Mouse (Mus musculus): Measurements from ENCODE around the gene Efemp2.
"Not testable (repeated sequence)": the region's sequence is repeated elsewhere in the genome, so short reads cannot be mapped to it uniquely, and the experiment has no call there.

Efemp2 gene

DNA sequence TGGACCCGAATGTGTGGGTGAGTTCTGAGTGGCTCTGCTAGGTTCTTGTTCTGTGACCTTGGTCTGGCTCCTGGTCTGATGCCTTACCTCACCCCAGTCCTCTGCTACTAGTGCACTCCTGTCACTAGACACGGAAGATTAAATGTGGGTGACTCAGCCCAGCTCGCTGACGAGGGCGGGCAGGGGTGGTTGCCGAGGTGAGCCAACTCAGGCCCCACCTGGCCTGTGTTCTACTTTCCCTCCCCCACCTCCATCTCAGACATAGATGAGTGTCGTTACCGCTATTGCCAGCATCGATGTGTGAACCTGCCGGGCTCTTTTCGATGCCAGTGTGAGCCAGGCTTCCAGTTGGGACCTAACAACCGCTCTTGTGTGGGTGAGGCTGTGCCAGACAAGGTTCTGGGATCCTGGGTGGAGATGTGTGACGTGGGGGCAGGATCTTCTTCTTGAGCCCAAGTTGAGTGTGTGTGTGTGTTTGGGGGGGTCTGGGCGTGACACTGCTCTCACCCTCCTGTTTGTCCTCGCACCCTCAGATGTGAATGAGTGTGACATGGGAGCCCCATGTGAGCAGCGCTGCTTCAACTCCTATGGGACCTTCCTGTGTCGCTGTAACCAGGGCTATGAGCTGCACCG lies 4.0 kb downstream of the Efemp2 start:
- DNase-seq (ENCODE audit: low read depth) = no peak

DNA sequence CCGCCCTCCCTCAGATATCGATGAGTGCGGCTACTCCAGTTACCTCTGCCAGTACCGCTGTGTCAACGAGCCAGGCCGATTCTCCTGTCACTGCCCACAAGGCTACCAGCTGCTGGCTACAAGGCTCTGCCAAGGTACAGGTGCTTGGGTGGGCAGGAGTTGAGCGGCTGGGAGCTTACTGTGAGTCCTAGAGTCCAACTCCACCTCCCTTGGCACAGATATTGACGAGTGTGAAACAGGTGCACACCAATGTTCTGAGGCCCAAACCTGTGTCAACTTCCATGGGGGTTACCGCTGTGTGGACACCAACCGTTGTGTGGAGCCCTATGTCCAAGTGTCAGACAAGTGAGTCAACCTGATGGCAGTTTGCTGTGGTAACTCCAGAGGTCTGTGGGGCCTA lies 6.3 kb downstream of the Efemp2 start:
- no peak for DNase-seq (ENCODE audit: low read depth)

DNA sequence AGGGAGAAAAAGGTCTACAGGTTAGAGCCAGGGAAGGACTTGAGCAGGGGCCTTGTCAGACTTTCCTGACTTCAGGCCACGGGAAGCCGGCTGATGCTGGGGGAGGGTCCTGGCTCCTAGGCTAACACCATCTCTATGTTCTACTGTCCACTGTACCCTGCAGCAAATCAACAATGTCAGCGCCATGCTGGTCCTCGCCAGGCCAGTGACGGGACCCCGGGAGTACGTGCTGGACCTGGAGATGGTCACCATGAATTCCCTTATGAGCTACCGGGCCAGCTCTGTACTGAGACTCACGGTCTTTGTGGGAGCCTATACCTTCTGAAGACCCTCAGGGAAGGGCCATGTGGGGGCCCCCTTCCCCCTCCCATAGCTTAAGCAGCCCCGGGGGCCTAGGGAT lies 7.6 kb downstream of the Efemp2 start:
- no peak for DNase-seq (ENCODE audit: low read depth)

DNA sequence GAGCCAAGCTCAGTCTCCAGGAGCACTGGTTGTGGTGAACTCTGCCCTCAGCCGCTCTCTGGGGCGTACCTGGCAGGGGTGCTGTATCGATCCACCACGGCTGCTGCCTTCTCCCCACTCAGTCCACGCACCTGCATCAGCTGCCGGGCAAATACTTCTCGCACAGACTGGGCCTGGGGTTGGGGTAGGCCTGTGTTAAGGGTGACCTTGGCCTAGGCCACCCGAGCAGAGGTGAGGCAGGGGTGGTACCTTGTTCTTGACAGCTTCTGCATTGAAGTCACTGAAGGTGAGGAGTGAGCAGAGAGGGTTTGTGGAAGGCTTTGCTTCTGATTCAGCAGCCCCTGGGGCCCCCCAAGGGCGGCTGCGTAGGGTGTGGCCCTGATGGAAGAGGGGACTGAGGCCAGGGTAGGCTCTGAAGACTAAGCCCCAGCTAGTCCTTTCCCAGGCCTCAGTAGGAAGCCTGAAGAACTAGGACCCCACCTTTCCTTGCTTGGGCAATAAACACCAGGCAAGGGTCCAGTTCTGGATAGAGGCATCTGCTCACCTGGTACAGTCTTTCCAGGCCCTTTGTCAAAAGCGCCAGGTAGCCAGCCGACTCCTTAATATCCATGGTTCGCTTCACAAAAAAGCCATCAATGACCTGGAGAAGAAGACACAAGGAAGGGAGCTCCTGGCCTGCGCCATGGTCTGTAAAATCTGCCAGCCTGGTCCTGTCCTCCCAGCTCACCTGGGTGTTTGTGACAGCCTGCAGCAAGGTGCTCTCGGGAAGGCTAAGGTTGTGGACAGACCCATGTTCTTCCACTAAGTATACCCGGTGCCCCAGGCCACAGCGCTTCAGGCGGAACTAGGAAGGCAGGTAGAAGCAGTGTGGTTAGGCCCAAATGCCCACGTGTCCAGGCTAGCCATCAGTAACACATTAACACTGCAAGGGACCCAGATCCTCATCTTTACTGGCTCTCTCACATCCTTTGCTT lies 9.9 kb downstream of the Efemp2 start:
- no peak for DNase-seq (ENCODE audit: low read depth)

DNA sequence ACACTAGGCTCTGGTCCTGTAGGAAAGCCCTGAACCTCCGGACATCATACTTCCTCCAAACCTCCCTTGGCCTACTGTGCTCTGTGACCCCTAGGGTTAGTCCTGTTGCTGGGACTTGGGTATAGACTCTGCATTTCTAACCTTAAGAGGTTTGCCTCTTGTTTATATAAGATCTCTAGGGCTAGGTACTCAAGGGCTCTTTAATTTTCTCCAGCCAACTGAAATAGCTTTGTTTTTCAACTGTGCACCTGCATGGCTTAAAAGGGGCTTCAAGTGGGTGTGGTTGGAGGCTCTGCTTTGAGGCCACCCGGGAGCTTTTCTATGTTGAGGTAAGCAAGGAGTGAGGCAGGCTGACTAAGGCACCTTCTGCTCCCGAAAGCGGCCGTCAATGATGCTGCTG lies 10.7 kb downstream of the Efemp2 start:
- no peak for DNase-seq (ENCODE audit: low read depth)

DNA sequence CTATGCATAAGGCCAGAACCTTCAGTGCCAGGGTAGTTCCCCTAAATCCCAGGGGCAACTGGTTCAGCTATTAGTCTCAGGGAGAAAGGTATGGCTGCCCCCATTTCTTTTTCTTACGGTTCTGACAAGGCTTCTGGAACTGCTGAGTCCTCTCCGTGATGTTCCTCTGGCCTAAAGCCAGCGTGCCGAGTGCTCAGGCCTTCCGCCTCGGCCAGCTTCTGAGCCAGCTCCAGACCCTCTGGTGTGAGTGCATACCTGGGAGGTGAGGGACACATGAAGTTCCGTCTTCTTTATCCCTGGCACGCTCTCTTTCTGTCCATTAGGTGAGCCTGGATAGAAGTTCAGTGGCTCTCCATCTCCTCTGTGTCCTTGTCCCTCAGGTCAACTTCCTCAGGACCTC lies 11.6 kb downstream of the Efemp2 start:
- no peak for DNase-seq (ENCODE audit: low read depth)

DNA sequence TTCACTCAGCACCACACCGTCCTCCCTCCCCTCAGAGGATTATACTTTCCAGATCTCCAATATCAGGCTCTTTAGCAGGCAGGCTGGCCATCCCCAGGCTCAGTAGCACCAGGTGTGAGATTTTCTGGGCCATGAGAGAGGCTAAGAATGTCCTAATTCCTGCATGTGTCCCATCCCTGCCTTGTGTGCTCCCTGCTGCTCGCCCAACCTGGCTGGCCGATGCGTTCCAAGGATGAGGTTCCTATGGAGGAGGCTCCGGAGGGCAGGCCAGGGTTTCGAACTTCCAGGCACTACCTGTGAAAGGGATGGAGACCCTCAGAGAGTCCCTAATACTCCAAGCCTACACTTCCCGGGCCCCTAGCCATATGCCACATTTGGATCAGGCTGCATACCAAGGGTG lies 12.1 kb downstream of the Efemp2 start:
- DNase-seq (ENCODE audit: low read depth) = no peak

DNA sequence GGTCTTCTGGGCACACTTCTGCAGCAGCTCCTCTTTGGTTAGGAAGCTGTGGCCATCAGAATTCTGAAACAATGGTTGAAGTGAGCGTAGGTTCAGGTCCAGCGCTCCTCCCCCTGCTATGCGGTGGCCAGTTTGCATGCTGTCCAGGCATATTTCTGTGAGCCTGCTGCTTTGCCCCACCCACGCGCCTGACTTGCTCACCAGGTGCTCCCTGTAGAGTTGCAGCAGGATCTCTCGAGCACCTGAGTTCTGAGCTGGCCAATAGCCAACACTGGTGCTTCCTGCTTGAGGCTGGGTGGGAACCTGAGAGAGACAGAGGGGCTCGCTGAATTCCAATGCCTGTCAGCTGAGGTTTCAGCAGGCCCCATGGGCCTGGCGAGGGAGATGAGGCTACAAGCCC lies 12.5 kb downstream of the Efemp2 start:
- DNase-seq (ENCODE audit: low read depth) = no peak

DNA sequence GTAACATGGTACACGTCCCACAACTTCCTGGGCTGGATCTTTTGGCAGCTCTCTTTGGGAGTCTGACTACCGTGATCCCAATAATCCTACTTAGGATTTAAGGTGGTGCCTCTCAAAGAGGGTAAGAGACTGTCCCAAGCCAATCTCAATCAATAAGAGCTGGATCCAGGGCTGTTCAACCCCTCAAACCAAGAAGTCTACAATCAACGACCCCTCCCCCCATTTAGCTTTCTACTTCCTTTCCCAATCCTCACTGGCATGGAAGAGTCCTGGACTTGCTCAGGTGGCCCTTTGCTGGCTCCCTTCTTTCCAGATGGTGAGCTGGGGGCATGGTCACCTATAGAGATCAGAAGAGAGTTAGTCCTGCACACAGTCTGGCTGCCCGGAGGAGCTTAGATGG lies 13.0 kb downstream of the Efemp2 start:
- no peak for DNase-seq (ENCODE audit: low read depth)

DNA sequence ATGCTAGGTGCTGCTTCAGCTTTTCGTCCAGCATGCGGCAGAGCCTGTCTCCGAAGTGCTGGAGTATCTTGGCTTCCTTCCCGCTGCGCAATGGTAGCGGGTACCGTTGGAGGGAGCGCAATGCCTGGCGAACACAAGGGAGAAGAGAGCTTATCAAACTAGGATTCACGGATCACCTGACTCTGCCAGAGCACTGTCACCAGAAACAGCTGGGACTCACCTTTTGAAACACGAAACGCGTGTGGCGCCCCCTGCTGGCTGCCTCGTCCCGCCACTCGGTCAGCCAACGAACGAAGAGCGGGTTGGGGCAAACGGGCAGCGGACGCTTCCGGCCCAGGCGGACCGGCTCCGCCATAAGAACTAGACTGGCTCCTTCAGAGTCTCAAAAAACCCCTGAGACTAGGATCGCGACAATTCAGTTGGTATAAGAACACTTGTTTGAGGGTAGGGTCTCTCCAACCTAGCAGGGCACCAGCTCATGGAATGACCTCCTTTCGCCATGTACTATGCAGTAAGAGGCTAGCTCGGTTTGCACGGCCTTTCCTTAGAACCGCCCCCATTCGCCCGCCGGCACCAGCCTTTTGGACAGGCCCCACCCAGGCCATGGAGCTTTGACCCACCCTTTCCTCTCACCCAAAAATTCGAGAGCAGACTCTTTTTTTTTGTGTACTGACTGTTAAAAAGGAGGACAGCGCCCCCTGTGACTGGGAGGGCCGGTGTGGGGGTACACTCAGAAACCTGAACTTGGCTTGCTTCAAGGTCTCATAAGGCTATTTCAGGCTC lies 14.2 kb downstream of the Efemp2 start, which contains the start of gene Mus81:
Mus81 (minus strand) TSS at position 635 of the 783 bp plus-strand sequence.
- DNase-seq (ENCODE audit: low read depth) = peak; percentile 98

DNA sequence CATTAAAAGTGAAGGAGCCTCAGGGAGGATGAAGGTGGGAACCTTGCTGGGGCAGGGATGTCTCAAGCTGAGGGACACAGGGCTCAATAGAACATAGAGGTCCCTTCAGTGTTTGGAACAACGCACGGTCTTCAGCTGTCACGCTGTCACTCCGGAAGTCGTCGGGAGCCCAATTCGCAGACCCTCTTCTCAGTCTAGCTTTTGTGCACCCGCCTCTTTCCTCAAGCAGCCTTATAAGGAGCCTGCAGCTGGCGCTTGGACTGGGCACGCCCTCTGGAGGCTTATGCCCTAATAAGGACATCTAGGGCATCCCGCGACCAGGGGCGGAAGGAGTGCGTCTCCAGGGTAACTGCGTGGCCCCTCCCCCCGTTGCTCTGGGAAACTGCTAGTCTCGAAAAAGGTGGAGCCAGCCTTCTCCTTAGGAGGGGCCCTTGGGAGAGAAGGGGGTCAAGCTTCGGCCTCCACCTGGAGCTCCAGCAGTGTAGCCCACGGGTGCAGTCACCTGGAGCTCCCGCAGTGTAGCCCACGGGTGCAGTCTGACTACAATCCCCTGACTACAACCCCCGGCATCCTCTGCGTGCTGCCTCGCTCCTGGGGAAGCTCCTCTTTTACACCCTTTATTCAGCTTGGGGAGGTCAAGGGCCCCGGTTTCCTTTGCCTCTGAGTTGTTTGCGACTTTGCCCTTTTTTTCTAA lies 15.3 kb downstream of the Efemp2 start:
- peak; percentile 97 for DNase-seq (ENCODE audit: low read depth)

DNA sequence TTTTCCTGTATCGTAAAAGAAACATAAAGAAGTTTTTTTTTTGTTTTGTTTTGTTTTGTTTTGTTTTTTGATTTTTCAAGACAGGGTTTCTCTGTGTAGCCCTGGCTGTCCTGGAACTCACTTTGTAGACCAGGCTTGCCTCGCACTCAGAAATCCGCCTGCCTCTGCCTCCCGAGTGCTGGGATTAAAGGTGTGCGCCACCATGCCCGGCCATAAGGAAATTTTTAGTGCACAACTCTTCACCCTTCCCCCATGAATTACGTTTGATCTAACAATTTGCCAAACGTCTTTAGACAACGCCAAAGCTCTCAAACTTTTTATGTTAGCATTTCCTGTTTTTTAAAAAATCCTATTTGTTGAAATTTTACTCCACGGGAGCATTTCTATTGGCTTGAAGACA lies 16.0 kb downstream of the Efemp2 start:
- not testable (repeated sequence) for DNase-seq (ENCODE audit: low read depth)

DNA sequence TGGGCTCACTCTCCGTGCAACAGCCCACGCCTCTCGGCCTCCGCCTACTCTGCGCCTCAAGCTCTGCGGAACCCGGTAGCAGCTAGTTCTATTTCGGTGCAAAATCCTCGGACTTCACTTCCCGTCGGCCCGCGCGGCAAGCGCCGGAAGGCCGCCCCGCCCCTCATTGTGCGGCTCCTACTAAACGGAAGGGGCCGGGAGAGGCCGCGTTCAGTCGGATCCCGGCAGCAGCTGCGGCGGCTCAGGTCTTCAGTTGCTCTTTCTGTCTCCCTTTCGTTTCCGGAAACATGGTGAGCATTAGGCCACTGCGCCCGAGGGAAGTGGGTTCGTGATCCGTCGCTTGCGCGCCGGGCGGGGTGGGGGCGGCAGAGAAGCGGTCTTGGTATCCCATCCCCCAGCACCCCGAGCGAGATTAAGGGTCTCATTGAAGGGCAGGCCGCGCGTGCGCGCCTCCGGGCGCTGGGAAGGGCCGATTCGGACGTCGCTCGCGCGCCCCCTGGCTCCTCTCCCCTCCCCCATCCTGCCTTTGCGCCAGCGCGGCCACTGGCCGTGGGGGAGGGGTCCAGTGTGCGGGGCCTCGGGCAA lies 16.7 kb downstream of the Efemp2 start, which contains the start of gene Cfl1:
Cfl1 (plus strand) TSS at position 143 of the 585 bp plus-strand sequence.
- peak; percentile 93 for DNase-seq (ENCODE audit: low read depth)

DNA sequence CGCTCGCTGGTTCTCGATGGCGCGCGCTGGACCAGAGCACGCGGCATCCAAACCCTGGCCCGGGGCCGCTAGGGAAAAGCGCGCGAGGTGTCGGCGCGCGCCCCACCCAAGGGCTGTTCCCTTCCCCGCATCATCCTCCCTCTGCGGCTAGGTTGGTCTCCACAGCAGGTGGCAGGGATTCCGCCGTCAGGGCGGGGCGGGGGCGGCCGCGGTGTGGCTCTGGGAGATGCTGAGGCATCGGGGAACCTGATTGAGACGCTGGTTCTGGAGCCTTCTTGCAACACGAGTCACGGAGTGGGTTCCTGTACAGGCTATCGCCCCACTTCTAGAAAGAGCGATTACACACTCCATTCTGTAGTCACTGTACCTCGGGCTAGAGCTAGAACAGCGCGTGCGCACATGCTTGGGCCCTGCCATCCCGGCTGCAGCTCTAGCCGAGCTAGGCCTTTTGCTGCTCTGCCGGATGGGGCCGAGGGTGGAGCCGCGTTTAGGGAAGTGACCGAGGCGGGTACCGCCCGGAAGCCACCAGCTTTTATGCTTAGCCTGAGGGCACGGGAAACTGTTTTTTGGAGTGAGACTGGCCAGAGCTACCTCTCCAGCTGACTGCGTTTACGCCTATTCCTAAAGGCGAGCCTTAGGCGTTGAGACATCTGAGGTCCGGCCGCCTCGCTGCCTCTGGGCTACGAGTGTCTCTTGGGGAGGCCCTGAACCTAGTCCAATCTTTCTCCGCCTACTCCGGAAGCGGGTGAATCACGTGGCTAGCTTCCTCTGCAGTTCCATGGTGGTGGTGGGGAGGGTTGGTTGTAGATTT lies 17.3 kb downstream of the Efemp2 start:
- DNase-seq (ENCODE audit: low read depth) = peak; percentile 78

DNA sequence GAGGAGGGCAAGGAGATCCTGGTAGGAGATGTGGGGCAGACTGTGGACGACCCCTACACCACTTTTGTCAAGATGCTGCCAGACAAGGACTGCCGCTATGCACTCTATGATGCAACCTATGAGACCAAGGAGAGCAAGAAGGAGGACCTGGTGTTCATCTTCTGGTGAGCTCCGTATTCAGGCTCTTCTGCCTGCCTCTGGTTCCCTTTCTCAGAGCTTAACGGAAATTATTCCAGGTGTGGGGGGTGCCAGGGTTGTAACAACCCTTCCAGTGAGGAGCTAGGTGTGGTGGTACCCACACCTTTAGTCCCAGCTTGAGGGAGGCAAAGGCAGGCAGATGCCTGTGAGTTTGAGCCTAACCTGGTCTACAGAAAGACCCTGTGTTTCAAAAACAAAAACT lies 18.9 kb downstream of the Efemp2 start:
- DNase-seq (ENCODE audit: low read depth) = no peak

DNA sequence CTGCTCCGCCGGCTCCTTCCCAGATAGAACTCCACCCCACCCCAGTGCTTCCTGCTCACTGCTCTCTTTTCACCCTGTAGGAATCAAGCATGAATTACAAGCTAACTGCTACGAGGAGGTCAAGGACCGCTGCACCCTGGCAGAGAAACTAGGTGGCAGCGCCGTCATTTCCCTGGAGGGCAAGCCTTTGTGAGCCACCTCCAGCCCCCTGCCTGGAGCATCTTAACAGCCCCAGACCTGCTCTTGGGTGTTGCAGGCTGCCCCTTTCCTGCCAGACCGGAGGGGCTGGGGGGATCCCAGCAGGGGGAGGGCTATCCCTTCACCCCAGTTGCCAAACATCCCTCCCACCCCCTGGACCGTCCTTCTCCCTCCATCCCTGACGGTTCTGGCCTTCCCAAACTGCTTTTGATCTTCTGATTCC lies 19.6 kb downstream of the Efemp2 start:
- not testable (repeated sequence) for DNase-seq (ENCODE audit: low read depth)

DNA sequence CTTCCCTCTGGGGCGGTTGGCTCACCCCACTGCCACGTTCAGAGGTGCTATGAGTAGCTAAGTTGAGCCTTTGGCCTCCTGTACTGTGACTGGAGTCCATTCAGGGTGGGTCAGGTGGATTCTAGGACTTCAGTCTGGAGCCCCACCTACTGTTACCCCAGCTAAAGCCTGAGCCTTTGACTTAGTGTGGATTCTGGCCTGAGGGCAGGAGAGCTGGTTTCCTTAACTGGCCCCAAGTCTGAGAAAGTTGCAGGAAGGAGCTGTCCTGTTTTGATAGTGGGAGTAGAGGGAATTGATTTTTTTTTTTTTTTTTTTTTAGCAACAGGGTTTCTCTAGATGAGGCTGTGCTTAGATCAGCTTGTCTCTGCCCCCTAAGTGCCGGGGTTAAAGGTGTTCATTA lies 20.6 kb downstream of the Efemp2 start:
- no peak for DNase-seq (ENCODE audit: low read depth)

DNA sequence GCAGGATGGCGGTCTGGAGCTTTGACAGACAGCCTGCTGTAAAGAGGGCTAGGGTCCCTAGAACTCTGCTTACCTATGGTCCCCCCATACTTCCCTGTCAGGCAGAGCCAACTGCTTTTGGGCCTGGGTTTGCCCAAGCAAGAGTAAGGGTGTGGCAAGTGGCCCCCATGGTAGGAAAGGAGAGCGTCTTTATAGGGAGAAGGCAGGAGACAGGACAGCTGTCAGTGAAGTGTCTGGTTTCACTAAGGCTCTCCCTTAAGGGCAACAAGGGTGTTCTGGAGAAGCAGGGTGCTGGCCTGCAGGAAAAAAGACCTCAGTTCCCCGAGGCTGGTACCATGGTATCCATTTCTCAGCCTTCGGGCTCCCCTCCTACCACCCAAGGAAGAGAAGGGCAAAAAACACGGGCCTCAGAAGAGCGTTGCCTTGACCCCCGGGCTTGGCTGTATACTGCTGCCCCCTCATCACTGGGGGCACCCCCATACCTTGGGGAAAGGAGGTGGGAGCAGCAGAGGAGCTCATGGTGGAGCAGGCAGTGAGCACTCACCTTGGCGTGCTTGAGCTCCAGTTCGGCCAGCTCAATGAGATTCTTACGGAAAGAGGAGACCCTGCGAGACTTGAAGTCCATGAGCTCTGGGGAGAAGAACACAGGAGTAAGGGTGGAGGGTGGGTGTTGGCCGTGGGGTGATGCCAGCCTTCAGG lies 21.7 kb downstream of the Efemp2 start:
- DNase-seq (ENCODE audit: low read depth) = no peak

DNA sequence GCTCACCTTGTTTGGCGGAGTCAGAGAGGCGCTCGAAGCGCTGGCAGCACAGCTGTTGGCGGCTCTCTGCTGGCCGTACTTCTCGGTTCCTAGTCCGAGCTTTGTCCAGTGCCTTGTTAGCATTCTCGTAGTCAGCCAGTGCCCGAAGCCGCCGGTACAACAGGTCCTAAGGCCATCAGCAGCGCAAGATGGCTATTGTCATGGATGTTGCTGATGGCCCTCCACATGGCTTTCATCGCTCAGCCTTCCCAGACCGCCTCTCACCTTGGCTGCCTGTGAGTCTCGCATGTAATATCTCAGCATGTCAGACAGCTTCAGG lies 22.3 kb downstream of the Efemp2 start:
- DNase-seq (ENCODE audit: low read depth) = no peak

DNA sequence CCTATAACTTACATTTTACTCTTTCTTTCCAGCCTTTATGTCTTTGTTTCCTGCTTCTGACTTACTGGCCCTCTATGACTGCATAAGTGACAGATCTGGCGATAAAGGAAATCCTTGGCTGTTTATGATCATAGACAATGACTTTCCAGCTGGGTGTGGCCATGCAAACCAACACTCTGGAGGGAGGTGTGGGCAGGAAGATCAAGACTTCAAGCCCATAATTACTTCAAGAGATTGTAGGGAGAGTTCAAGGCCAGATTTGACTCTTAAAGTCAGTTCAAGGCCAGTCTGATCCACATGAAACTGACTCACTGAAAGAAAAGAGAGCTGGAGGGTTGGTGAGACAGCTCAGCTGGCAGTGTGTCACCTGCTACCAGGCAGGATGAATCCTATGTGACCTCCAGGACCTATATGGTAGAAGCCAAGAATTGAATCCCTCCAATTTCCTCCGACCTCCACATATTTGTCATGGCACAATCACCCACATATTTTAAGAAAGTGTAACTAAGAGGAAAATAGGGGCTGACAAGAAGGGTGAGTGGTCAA lies 26.6 kb downstream of the Efemp2 start:
- DNase-seq (ENCODE audit: low read depth) = no peak

Data from c-Kit-positive CD71-positive TER-119-negative erythroid progenitor cells, embryonic 14.5 days (primary cell).